ENCODE assay signal across 11 mouse cellular contexts in the genomic region with DNA sequence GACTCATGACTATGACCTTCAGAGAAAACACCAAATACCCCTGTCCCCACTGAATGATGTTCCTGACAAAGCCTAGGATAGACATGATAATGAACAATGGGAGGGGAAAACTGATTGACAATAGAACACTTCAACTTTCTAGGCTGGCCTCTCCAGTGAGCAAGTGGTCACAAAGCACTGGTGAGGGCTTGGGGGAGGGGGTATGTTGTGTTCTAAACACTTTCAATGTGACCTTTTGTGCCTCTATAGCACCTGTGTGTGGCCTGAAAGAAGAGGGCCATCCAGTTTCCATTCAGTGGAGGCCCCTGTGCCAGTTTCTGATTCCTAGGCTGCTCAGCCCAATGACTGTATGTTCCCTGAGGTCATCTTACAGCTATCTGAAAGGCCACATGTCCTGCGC.
"Had no signal": no experiment of that assay in that cellular context is flagged by ENCODE, and none has a peak within 500 bp of the region (broad histone marks: within the 10 kb centered on the region; RNA-seq: fewer than 3 reads in every experiment).

No protein-coding gene starts in this region.

- DNase-seq: gastrocnemius, postnatal 14 days; gastrocnemius, postnatal 36 days; heart, adult 18-20 months; heart, postnatal 10 days; kidney, adult 18-20 months; kidney, adult 8-10 months; kidney, postnatal 10 days; kidney, postnatal 25 days; kidney, postnatal 4 days; liver; liver, embryonic 13.5 days had no signal
